Mouse (Mus musculus) cerebellum, adult 9-11 months (tissue): ENCODE measurements around the gene Dnajc22.
"Not testable (repeated sequence)": the region's sequence is repeated elsewhere in the genome, so short reads cannot be mapped to it uniquely, and the experiment has no call there.

Experiments used
- DNase-seq: peaks from one replicate; pipeline ENCODE4 v3.0.0; 2022

The Dnajc22 gene

DNA sequence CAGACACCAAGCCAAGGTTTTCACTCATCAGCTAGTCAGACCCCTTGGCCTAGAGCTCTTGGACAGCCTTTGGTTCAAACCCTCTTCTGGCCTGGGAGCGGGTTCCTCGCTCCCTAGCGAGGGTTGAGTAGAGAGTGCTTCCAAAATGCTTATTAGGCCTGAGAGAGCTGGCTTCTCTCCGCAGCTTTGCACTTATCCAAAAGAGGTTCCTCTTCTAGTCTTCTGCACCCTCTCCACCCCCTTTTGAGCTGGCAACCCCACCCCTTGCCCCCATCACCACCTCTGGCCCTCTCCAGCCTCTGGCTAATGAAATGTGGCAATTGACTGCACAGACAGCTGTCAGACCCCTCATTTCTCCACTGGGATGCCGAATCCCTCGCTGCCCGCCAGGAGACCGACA is at the start of gene Dnajc22:
TSS of gene Dnajc22 (plus strand) at position 301 of the 400 bp plus-strand sequence.
- no peak for DNase-seq

DNA sequence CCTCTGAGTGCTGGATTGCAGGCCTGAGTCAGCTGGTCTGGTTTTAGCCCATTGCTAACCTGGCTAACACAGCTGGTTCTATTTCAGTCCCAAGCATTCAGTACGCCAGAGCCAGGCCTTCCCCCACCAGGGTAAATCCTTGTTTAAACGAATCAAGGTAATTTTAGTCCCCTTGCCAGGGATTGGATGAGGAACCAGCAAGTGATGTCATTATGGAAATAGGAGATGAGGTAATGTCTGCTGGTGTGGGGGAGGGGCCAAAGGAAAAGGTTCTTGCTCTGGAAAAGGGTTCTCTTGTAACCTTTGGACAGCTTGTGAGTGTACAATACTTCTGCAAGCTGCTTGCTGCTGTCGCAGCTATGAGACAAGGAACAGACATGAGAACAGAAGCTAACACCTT is 48.1 kb upstream of the Dnajc22 start:
- no peak for DNase-seq

DNA sequence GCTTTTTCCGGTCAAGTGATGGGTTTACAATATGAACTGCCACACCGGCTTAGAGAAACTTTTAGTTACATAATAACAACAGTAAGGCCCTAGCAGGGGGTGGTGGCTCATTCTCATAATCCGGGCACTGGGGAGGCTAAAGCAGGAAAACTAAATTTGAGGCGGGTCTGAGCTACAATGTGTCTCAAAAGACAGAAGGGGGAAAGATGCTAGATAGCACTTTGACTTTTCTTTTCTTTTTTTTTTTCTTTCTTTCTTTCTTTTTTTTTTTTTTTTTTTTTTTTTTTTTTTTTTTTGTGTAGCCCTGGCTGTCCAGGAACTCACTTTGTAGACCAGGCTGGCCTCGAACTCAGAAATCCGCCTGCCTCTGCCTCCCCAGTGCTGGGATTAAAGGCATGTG is 47.2 kb upstream of the Dnajc22 start:
- not testable (repeated sequence) for DNase-seq

DNA sequence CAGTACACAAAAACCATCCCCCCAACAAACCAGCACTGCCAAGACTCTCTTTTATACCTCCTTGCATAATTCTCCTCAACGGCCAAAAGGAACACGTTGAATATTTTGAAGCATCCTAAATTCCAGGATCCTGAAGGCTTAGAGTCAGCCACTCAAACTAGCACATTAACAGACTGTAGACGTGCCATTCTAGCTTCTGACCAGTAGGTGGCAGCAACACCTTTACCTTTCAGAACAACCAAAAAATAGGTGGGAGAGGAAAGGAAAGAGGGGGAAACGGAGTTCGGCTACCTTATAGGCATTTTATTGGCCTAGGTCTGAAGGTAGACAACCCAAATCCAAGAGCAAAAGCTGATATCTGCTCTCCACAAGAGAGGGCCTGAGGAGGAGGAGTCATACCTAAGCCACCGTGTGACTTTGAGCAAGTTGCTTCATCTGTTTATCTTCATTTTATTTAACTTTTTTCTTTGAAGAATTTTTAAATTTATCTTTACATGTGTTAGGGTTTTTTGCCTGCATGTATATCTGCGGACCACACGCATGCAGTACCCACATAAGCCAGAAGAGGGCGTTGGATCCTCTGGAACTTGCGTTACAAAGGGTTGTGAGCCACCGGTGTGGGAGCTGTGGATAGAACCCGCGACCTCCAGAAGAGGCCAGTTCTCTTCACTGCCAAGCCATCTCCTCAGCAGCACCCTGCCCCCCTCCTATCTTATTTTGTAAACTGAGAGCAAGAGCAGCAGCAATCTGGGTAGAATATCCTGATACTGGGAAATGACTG is 43.3 kb upstream of the Dnajc22 start:
- peak; percentile 43 for DNase-seq

DNA sequence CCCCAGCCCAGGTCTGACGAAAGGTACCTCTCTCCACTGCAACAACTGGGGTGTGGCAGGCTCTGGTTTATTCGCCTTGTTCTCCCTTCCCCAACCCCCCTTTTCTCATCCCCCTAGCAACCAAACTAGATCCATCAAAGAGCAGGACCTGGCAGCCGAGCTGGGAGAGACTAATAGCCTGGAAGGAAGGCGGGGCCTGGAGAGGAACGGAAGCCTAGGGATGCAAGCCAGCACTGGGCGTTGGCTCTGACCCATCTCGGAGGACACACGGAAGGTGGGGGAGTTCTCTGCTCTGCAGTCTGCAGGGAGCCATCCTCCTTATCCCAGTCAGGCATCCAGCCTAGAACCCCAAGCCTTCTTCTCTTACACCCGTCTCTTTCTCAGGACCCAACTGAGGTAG is 39.6 kb upstream of the Dnajc22 start:
- DNase-seq = no peak

DNA sequence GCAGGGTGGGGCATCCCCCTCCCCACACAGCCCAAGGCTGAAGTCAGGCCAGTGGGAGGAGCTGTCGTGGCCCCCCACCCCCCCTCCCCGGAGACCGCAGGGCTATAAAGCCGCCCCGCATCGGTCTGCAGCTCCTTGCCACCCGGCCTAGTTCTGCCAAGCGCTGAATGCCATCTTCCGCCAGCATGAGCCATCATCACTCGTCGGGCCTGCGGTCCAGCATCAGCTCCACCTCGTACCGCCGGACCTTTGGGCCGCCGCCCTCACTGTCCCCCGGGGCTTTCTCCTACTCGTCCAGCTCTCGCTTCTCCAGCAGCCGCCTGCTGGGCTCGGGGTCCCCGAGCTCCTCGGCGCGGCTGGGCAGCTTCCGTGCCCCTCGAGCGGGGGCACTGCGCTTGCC is 37.9 kb upstream of the Dnajc22 start, which contains the start of gene Prph:
TSS of gene Prph (plus strand) at position 135 of the 400 bp plus-strand sequence.
- no peak for DNase-seq

DNA sequence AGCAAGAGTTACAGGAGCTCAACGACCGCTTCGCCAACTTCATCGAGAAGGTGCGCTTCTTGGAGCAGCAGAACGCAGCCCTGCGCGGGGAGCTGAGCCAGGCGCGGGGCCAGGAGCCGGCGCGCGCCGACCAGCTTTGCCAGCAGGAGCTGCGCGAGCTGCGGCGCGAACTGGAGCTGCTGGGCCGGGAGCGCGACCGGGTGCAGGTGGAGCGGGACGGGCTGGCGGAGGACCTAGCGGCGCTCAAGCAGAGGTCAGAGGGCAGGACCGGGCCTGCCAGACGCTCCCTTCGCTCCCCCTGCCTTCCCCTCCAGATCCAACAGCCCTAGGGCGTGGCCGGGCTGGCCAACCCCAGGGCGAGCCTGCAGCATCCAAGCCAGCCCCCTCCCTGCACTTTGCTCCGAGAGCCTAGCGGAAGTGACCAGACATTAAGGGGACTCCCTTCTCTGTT is 37.4 kb upstream of the Dnajc22 start:
- DNase-seq = no peak

DNA sequence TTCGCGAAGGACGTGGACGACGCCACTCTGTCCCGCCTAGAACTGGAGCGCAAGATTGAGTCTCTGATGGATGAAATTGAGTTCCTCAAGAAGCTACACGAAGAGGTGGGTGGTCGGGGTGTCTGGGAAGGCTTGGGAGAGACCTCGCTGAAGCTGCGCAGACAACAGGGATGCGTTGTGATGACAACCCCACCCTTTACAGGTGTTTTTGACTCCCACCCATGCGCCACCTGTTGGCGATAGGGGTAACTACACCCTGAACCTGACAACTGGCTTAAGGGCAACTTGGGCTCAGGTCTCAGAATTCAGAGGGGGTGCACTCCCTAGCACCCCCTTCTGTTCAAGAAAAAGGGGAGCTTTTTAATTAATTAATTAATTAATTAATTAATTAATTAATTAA is 36.6 kb upstream of the Dnajc22 start:
- DNase-seq = no peak

DNA sequence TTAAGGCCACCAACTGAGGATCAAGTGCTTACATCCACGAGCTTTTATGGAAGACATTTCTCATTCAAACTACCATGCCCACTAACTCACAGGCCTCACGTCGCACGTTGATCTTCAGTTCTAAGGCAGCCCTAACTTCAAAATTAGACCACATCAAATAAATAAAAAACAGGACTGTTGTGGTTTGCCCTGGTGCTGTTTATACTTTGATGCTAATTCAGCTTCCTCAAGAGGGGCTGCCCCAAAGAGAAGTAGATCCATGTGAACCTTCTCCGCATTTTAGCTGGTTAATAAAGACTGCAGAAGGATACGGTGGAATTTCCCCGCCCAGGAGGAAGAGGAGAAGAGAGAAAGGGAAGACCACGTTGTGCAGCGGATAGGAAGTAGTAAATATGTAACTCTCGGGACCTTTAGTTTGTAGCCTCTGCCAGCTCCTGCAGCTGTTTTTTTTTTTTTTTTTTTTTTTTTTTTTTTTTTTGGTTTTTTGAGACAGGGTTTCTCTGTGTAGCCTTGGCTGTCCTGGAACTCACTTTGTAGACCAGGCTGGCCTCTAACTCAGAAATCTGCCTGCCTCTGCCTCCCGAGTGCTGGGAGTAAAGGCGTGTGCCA is 27.3 kb upstream of the Dnajc22 start:
- no peak for DNase-seq

DNA sequence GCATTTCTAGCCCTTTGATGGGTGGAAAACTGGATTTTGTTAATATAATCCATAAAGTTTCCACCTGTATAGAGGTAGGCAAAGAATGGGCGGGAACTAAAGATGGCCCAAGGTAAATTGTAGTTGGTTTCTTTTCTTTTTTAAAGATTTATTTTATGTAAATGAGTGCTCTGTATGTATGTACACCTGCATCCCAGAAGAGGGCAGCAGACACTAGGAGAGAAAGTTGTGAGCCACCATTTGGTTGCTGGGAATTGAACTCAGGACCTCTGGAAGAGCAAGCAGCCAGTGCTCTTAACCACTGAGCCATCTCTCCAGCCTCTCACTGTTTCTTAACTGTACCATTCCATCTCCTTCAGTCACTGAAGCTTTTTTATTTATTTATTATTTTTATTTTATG is 21.0 kb upstream of the Dnajc22 start:
- no peak for DNase-seq

DNA sequence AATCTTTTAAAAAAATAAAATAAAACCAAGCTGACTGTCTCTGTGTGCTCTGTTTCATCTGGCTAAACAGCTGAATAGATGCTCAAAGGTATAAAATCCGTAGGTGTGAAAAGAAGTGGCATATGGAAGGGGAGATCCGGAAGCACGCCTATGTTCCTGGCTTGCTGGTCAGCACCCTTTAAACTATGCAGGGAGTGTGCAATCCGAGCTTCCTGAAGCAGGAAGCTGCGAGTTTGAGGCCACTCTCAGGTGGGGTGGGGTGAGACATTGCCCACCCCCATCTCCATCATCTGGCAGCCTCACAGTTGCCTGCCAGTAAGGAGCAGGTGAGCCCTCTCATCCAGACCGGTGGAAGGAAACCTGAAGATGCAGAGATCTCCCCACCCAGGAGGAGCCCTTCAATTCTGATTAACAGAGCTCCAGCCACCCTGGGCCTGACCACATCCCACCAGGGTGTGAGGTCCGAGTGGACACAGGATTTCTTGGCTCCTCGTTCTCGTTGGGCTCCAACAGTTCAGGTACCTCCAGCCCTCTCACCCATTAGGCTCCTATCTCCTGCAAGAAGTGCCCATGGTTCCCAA is 18.9 kb upstream of the Dnajc22 start, which contains the start of gene Troap:
TSS of gene Troap (plus strand) at position 557 of the 581 bp plus-strand sequence.
- DNase-seq = no peak

DNA sequence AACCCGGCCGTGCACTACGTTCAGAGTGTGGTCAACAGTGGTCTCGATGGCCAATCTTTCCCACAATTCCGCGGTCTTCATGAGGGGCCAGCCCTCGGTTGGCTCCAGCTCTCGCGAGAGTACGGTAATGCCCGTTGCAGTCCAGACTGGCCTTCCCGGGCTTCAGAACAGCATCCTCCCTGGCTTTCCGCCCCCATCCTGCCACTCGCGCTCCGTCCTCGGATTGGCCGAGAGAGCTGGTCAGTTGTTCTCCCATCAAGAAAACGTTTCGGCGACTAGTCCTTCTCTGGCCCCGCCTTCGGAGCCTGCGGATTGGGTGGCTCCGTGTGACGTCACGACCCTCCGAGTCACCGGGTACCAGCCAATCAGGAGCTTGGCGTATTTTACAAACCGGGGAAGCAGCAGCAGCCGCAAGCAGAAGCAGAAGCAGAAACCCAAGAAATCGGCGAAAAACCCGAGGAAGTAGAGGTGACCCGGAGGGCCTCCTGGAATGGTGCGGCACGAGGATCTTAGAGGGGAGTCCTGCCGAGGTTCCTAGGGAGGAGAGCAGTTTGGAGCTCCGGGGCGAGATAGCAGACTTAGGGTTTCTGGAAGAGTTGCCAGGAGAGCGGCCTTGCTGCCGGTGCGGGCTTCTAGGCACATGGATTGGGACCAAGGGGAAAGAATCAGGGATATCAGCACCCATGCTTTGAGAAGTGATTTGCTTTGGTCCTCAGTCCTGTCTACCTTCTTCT is 18.2 kb upstream of the Dnajc22 start:
- peak; percentile 99 for DNase-seq

DNA sequence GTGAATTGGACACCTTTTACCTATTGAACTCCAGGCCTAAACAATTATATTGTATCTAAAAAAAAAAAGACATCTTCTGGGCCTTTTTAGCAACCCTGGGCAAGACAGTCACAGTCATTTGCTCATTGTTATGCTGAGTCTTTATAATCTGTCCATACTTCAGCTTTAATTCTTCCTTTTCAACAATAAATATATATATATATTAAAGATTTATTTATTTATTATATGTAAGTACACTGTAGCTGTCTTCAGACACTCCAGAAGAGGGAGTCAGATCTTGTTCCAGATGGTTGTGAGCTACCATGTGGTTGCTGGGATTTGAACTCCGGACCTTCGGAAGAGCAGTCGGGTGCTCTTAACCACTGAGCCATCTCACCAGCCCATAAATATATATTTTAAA is 17.0 kb upstream of the Dnajc22 start:
- DNase-seq = not testable (repeated sequence)

DNA sequence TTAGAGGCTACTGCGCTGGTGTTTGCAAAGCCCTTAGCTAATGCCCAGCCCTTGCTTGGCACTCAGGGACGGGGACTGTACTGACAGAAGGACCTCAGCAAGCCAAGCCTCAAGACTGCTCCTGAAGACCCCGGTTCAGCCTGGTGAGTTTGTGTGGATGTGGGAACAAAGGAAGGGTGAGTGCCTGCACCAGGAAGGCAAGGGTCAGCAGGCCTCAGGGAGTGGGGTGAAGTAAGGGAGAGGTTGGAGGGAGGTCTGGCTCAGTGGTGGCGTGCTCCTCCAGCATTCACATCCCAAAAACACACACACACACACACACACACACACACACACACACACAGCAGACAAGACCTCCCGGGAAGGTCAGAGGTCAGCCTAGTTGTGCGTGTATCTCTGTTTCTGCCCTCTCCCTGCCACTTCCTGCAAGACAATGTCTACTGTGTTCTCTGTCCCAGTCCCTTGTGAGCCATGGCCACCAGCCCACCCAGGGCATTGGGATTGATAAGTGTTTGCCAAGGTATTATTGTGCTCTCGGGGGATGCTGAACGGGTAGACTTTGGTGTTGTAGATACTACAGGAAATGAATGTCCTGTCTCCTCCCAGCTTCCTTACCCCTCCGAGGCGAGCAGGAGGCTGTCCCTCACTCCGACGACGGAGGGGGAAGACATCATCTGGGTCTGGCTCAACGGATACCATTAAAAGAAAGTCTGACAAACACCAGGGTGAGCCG is 14.6 kb upstream of the Dnajc22 start:
- DNase-seq = no peak

DNA sequence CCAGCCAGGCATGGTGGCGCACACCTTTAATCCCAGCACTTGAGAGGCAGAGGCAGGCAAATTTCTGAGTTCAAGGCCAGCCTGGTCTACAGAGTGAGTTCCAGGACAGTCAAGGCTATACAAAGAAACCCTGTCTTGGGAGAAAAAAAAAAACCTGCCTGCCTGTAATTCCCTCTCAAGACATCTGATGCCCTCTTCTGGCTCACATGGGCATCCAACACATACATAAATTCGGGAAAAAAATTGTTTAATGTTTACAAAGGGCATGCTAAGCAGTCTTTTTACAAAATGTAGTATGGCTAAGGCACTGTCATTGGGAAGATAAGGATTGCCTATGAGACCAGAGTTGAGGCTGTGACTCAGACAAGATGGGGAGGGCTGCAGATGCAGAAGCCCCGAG is 13.2 kb upstream of the Dnajc22 start:
- DNase-seq = no peak

DNA sequence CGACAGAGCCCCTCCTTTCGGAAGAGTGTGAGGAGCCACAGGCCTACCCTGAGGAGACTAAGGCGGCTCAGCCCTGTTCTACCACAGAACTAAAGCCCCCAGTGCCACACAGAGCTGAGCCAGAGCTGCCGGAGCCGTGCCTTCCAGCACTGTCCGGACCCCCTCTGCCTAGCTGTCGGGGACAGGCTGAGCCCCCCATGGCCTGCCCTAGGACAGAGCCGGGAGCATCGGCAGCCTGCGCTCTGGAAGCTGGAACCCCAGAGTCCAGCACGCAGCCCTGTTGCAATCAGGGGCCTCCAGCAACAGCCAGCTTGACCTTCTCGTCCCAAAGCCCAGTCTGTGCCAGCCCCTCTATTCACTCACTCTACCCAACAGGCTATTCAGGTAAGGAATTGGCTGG is 10.6 kb upstream of the Dnajc22 start:
- DNase-seq = no peak

DNA sequence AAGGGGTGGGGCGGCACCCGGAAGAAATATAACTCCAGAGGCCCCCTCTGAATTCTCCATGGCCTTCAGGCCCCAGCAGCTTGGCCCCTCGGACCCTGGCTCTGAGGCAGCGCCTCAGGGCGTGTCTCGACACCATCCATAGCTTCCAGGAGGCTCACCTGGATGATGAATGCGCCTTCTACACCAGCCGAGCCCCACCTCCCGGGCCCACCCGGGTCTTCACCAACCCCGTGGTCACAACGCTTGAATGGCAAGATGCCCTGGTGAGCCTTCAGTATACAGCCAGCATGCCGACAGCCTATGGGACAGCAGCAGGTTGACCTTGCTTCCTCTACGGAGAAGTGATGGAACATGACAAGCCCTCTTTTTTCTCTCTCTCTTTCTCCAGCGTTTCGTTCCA is 10.1 kb upstream of the Dnajc22 start:
- no peak for DNase-seq

DNA sequence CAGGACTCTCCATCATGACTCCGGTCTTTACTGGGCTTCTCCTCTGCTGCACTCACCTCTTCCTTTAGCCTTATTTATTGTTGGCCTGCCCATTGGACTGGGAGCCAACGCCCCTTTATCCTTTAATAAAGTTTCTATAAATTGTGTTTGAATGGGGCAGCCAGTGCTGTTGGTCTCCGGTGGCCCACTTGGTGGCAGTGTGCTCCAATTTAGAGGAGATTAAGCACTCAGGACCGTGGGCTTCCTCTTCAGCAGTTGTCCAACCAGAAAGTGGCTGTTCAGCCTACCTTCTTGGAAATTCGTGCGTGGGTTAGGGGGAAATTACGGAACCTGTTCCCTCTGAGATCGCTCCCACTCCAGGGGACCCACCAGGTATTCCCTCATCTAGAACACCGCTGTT is 9.7 kb upstream of the Dnajc22 start:
- no peak for DNase-seq

DNA sequence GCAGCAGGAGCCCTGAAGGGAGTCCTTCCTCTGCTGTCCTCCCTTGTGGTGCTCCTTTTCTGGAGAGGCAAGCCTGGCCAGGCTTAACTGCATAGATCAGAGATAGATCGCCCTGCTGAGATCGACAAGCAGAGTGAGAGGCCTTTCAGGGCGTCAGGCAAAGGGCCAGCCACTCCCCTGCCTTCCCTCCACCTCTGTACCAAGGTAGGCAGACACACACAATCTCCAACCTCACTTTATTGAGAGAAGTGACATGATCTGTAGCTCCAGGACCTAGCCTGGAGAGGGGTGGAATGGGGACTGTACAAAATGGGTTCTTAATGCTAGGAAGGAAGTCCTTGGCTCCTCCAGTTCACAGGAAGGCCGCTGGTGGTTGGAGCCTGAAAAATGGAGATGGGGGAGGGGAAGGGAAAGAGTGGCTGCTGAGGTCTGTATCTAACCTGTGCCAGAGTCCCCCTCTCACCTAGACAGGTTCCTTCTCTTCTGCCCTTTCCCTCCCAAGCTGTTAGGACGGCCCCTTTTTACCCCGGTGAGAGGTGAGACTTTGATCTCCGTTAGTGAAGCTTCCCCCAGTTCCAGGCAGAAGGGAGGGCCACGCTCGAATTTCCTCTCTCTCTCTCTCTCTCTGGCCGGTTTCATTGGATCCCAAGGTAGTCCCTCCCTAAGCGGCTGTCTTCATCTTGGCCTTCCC is 9.0 kb upstream of the Dnajc22 start:
- DNase-seq = no peak

DNA sequence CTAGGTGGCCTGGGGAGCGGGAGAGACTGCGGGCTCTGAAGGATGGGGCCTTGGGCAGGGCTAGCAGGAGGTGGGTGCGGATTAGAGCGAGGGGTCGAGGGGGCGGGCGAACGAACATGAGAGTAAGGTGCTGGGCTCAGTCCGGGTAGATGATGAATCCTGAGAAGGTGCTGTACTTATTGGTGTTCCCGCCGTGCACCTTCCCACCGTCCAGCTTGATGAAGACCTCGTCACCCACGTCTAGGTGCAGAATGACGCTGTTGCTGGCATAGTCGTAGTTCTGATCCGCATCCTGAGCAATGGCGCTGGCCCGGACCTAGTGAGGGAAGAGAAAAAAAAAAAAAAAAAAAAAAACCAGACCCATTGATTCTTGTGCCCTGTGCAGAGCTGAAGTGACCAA is 8.4 kb upstream of the Dnajc22 start:
- DNase-seq = no peak

DNA sequence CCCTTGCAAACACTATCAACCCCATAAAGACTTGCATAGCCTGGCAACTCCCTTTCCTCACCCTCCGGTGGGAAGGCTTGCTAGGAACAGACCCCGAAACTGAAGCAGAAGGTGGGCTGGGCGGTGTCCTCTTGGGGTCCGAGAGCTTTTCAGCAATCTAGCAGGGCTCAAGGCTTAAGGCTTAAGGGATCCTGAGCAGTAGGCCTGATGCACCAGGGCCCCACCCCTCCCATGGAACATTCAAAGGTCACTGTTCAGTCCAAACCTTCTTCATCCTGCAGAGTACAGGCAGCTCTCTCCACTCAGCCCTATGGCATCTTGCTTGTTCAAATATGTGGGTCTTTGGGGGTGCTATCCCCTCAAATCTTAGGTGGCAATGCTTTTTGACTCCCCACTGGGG is 7.0 kb upstream of the Dnajc22 start:
- no peak for DNase-seq
